Mouse (Mus musculus): ENCODE measurements around the gene Col19a1. TPM values are rescaled to one million over a fixed set of nuclear protein-coding genes. Genes with fewer than 3 reads are reported as not detected.

The Col19a1 gene
- polyA plus RNA-seq, 1 experiment, result 0.14 TPM

- DNase-seq (ENCODE audit: low read depth in 1 of 2, low spot score in 2 of 2), result no peak
- WGBS, result 52% methylated on average over 8 of the region's 8 CpGs
These were observed 209.0 kb downstream of the Col19a1 start for GRCm38 (mm10) chr1:24378125-24378821.

DNA sequence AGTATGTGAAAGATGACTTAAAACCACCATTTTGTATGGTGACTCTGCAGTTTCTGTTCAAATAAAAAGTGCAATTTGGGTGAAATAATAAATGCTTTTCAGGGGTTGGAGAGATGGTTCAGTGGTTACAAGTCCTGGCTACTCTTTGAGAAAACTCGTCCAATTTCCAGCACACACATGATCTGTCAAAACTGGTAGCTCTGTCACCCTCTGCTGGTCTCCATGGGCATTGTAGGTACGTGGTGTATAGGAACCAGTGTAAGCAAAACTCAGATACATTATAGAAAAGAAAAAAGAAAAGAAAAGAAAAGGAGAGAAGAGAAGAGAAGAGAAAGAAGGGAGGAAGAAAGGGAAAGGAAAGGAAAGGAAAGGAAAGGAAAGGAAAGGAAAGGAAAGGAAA is 212.4 kb downstream of the Col19a1 start:
- TF ChIP-seq CTCF (IDR thresholded peaks at IDR 0.05; ENCODE audit: extremely low read depth, insufficient read depth, insufficient read length, insufficient replicate concordance) (no peak), POLR2A (IDR thresholded peaks at IDR 0.05; ENCODE audit: low read depth, low read length) (no peak)
- no peak overlapping the region for H3K4me3 ChIP-seq (ENCODE audit: extremely low read depth, insufficient read depth, insufficient read length)
- no peaks in the 10 kb centered on the region for H3K27me3 ChIP-seq (ENCODE audit: control insufficient read depth, insufficient read depth, low read length)
- DNase-seq (ENCODE audit: low read depth in 1 of 2, low spot score in 2 of 2), result no peak
- no peaks in the 10 kb centered on the region for H3K36me3 ChIP-seq (ENCODE audit: control insufficient read depth, insufficient read depth, low read length)
- H3K4me1 ChIP-seq (ENCODE audit: control insufficient read depth, insufficient read depth, insufficient read length), result no peaks in the 10 kb centered on the region
- H3K27ac ChIP-seq (ENCODE audit: insufficient read depth, low read length), result no peak overlapping the region
- 21% methylated on average over 2 of the region's 2 CpGs for WGBS

More at GRCm38 (mm10) chr1:24378125-24378821, 209.0 kb downstream of the Col19a1 start:
- Histone ChIP-seq H3K27me3 (ENCODE audit: control insufficient read depth, insufficient read depth, low read length) (no peaks in the 10 kb centered on the region), H3K36me3 (ENCODE audit: control insufficient read depth, insufficient read depth, low read length) (no peaks in the 10 kb centered on the region), H3K4me1 (ENCODE audit: control insufficient read depth, insufficient read depth, insufficient read length) (no peaks in the 10 kb centered on the region), H3K4me3 (ENCODE audit: extremely low read depth, insufficient read depth, insufficient read length) (no peak overlapping the region), H3K27ac (ENCODE audit: insufficient read depth, low read length) (no peak overlapping the region)
- TF ChIP-seq CTCF (IDR thresholded peaks at IDR 0.05; ENCODE audit: extremely low read depth, insufficient read depth, insufficient read length, insufficient replicate concordance) (no peak), POLR2A (IDR thresholded peaks at IDR 0.05; ENCODE audit: low read depth, low read length) (no peak)

DNA sequence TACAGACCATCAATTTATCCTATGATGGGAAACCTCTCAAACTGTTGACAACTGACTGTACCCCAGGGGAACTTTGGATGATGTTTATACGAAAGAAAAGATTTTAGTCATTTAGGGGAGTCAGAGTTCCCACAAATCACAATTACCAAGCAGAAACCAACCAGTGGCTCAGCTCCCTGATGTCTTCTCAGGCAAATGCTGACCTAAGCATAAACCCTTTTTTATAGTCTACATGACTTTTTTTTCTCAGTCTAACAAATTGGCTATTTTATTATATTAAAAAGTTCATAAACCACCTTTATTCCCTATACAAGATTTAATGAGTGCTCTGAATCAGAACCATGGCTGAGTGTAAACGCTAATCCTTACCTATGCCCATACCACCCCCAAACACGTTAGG is 213.6 kb downstream of the Col19a1 start:
- no peak overlapping the region for H3K27ac ChIP-seq (ENCODE audit: insufficient read depth, low read length)
- DNase-seq (ENCODE audit: low read depth in 1 of 2, low spot score in 2 of 2), result no peak
- TF ChIP-seq POLR2A (IDR thresholded peaks at IDR 0.05; ENCODE audit: low read depth, low read length), result no peak
- TF ChIP-seq CTCF (IDR thresholded peaks at IDR 0.05; ENCODE audit: extremely low read depth, insufficient read depth, insufficient read length, insufficient replicate concordance), result no peak
- WGBS, result 82% methylated on average over 3 of the region's 3 CpGs
- H3K4me1 ChIP-seq (ENCODE audit: control insufficient read depth, insufficient read depth, insufficient read length), result no peaks in the 10 kb centered on the region
- H3K27me3 ChIP-seq (ENCODE audit: control insufficient read depth, insufficient read depth, low read length), result no peaks in the 10 kb centered on the region
- H3K36me3 ChIP-seq (ENCODE audit: control insufficient read depth, insufficient read depth, low read length), result no peaks in the 10 kb centered on the region
- H3K4me3 ChIP-seq (ENCODE audit: extremely low read depth, insufficient read depth, insufficient read length), result no peak overlapping the region

- Histone ChIP-seq H3K4me1 (ENCODE audit: control insufficient read depth, insufficient read depth, insufficient read length) (no peaks in the 10 kb centered on the region), H3K4me3 (ENCODE audit: extremely low read depth, insufficient read depth, insufficient read length) (no peak overlapping the region), H3K27me3 (ENCODE audit: control insufficient read depth, insufficient read depth, low read length) (no peaks in the 10 kb centered on the region), H3K27ac (ENCODE audit: insufficient read depth, low read length) (no peak overlapping the region), H3K36me3 (ENCODE audit: control insufficient read depth, insufficient read depth, low read length) (no peaks in the 10 kb centered on the region)
- 84% methylated on average over 4 of the region's 4 CpGs for WGBS
- DNase-seq (ENCODE audit: low read depth in 1 of 2, low spot score in 2 of 2), result no peak
- TF ChIP-seq POLR2A (IDR thresholded peaks at IDR 0.05; ENCODE audit: low read depth, low read length) (no peak), CTCF (IDR thresholded peaks at IDR 0.05; ENCODE audit: extremely low read depth, insufficient read depth, insufficient read length, insufficient replicate concordance) (no peak)
These were observed 214.6 kb downstream of the Col19a1 start for GRCm38 (mm10) chr1:24372471-24373258.

DNA sequence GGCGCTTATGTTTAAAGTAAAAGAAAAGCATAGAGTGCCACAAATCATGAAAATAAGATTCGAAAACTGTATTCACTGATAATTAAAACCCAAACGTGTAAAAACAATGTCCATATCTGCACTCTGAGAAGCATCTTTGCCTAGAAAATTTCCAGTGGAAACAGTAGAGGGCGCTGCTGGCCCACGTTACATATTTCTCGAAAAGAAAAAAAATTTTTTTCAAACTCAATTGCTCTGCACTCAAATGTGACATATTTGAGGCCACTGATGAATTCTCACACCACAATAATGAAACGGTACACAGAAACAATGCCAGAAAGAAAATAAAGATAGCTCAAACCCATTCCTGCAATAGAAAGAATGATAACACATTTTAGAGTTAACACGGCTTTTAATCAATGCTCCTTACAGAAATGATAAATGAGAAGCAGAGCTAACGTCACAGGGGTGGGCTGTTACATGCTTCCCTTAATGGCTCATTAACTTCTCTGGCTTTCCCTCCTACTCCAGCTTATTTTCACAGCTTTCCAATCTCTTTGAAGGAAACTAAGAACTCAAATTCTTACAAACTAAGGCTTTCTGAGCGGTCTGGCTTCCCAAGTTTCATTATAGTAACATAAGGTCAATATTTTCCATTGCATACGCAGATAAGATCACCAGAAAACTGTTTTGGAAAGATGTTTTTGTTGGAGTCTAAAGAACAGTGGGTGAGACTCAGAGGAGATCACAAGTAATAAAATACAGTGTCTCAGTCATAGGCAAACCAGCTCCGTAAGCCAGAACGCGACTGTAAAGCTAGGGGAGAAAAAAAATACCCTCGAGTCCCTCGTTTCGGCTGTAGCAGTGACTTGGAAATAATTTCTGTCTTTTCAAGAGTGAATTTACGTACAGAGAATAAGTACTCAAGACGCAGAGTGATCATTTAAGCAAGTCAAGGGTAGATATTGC is 219.4 kb downstream of the Col19a1 start:
- Histone ChIP-seq H3K27me3 (ENCODE audit: control insufficient read depth, insufficient read depth, low read length) (no peaks in the 10 kb centered on the region), H3K4me3 (ENCODE audit: extremely low read depth, insufficient read depth, insufficient read length) (no peak overlapping the region), H3K4me1 (ENCODE audit: control insufficient read depth, insufficient read depth, insufficient read length) (no peaks in the 10 kb centered on the region), H3K27ac (ENCODE audit: insufficient read depth, low read length) (no peak overlapping the region), H3K36me3 (ENCODE audit: control insufficient read depth, insufficient read depth, low read length) (no peaks in the 10 kb centered on the region)
- 54% methylated on average over 19 of the region's 19 CpGs for WGBS
- TF ChIP-seq POLR2A (IDR thresholded peaks at IDR 0.05; ENCODE audit: low read depth, low read length), result no peak
- TF ChIP-seq CTCF (IDR thresholded peaks at IDR 0.05; ENCODE audit: extremely low read depth, insufficient read depth, insufficient read length, insufficient replicate concordance), result no peak
- no peak for DNase-seq (ENCODE audit: low read depth in 1 of 2, low spot score in 2 of 2)

DNA sequence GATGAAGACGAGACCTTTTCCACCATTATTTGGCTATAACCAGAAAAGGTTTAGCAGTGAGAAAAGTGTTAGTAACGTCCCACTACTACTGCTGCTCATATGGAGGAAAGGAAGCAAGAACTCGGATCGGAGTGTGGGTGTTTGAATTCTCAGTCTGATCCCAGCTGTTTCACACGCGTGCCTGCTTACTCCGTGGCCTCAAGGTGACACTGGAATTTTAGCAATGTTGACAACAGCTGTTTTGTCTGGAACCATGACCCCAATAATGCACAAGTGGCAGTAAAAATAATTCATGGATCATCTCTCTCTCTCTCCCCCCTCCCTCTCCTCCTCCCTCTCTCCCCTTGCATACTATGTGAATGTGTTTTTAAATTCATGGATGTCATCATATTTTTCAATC is 222.5 kb downstream of the Col19a1 start:
- Histone ChIP-seq H3K4me1 (ENCODE audit: control insufficient read depth, insufficient read depth, insufficient read length) (no peaks in the 10 kb centered on the region), H3K36me3 (ENCODE audit: control insufficient read depth, insufficient read depth, low read length) (no peaks in the 10 kb centered on the region), H3K27ac (ENCODE audit: insufficient read depth, low read length) (no peak overlapping the region), H3K27me3 (ENCODE audit: control insufficient read depth, insufficient read depth, low read length) (no peaks in the 10 kb centered on the region), H3K4me3 (ENCODE audit: extremely low read depth, insufficient read depth, insufficient read length) (no peak overlapping the region)
- 84% methylated on average over 7 of the region's 7 CpGs for WGBS
- DNase-seq (ENCODE audit: low read depth in 1 of 2, low spot score in 2 of 2), result no peak
- TF ChIP-seq POLR2A (IDR thresholded peaks at IDR 0.05; ENCODE audit: low read depth, low read length), result no peak
- no peak for TF ChIP-seq CTCF (IDR thresholded peaks at IDR 0.05; ENCODE audit: extremely low read depth, insufficient read depth, insufficient read length, insufficient replicate concordance)
